Mouse (Mus musculus): ENCODE data around the gene Pnpla2. TPM values are rescaled to one million over a fixed set of nuclear protein-coding genes. Genes with fewer than 3 reads are reported as not detected.
A peak's percentile ranks its signal among the peaks of the same experiment; 100 is the strongest.

Pnpla2 gene
- polyA plus RNA-seq, 2 experiments from 2014 or later, result 66.1 to 92.2 TPM

GRCm38 (mm10) chr7:141451928-141452327 is 3.1 kb upstream of the Pnpla2 start:
- no peak for ATAC-seq

GRCm38 (mm10) chr7:141453636-141454035 is 1.4 kb upstream of the Pnpla2 start:
- ATAC-seq, result no peak

- ATAC-seq, result peak; percentile 40
Observed at GRCm38 (mm10) chr7:141455610-141456314, 764 bp downstream of the Pnpla2 start.

- no peak for ATAC-seq
Observed at GRCm38 (mm10) chr7:141456739-141457138, 1.7 kb downstream of the Pnpla2 start.

- ATAC-seq, result no peak
Observed at GRCm38 (mm10) chr7:141457236-141457635, 2.2 kb downstream of the Pnpla2 start.

GRCm38 (mm10) chr7:141457986-141458660 is 3.1 kb downstream of the Pnpla2 start:
- no peak for ATAC-seq

- ATAC-seq, result no peak
Observed at GRCm38 (mm10) chr7:141458661-141459060, 3.7 kb downstream of the Pnpla2 start.

- ATAC-seq, result no peak
Observed at GRCm38 (mm10) chr7:141459301-141459711, 4.3 kb downstream of the Pnpla2 start.

- no peak for ATAC-seq
Observed at GRCm38 (mm10) chr7:141460001-141460390, 5.0 kb downstream of the Pnpla2 start.

GRCm38 (mm10) chr7:141460391-141461113 is 5.6 kb downstream of the Pnpla2 start, which contains the start of gene Cracr2b:
TSS of gene Cracr2b (plus strand) at chr7:141461094.
- ATAC-seq, result no peak

GRCm38 (mm10) chr7:141461521-141462332 is 6.7 kb downstream of the Pnpla2 start:
- no peak for ATAC-seq

GRCm38 (mm10) chr7:141462333-141462821 is 7.4 kb downstream of the Pnpla2 start:
- no peak for ATAC-seq

GRCm38 (mm10) chr7:141463824-141464602 is 9.0 kb downstream of the Pnpla2 start:
- ATAC-seq, result no peak

GRCm38 (mm10) chr7:141464603-141465201 is 9.7 kb downstream of the Pnpla2 start:
- no peak for ATAC-seq

GRCm38 (mm10) chr7:141465388-141466044 is 10.5 kb downstream of the Pnpla2 start:
- no peak for ATAC-seq

GRCm38 (mm10) chr7:141466045-141466394 is 11.0 kb downstream of the Pnpla2 start:
- no peak for ATAC-seq

- ATAC-seq, result no peak
Observed at GRCm38 (mm10) chr7:141466607-141467148, 11.7 kb downstream of the Pnpla2 start.

- peak; percentile 74 for ATAC-seq
Observed at GRCm38 (mm10) chr7:141467230-141468030, 12.4 kb downstream of the Pnpla2 start, which contains the start of gene Cd151. TSS of gene Cd151 (plus strand) at chr7:141467392.

- ATAC-seq, result no peak
Observed at GRCm38 (mm10) chr7:141468164-141468521, 13.1 kb downstream of the Pnpla2 start.

All from CD4-positive, CD25-positive, alpha-beta regulatory T cell, adult 4 months (primary cell).